Mouse (Mus musculus): ENCODE measurements around the gene Esyt2. TPM values are rescaled to one million over a fixed set of nuclear protein-coding genes. Genes with fewer than 3 reads are reported as not detected.
A peak's percentile ranks its signal among the peaks of the same experiment; 100 is the strongest.
"Not testable (repeated sequence)": the region's sequence is repeated elsewhere in the genome, so short reads cannot be mapped to it uniquely, and the experiment has no call there.

The Esyt2 gene
- polyA plus RNA-seq, 1 experiment: 28.8 TPM

DNA sequence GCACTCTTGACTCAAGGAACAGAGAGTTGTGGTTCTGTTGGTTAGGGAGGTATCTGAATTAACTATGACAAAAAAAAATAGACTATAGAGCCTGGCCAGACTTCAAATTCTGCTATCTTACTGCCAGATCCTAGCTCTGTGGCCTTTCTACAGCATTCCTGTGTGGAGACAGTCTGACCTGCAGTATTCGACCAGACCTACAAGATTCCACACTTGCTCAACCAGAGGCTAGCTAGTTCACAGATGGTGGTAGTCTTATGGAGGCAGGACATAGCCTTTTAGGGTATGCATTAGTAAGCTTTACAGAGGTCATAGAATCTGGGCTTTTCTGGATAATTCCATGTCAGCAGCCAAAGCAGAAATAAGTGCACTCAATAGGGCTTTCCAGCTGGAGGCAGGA lies 10.5 kb upstream of the Esyt2 start:
- H3K4me3 ChIP-seq (ENCODE audit: insufficient read depth, low read depth, low read length): no peak overlapping the region

DNA sequence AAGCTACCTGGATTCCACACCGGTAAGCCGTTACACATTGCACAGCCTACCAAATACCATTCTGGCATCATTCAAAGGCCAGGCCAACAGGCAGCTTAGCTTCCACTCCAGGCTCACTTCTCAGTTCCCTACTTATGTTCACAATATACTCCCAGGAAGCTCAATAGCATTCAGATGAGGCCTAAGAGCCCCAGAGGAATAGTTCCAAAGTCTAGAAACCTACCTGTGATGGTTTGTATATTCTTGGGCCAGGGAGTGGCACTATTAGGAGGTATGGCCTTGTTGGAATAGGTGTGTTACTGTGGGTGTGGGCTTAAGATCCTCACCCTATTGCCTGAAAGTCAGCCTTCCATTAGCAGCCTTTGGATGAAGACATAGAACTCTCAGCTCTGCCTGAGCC lies 9.9 kb upstream of the Esyt2 start:
- no peaks in the 10 kb centered on the region; the same call in 1 of the 2 replicates for H3K4me1 ChIP-seq (ENCODE audit: control insufficient read depth, insufficient read depth, insufficient read length, low read length)
- H3K27ac ChIP-seq (replicated peaks; ENCODE audit: low read depth, low read length): no peak overlapping the region

More for the DNA sequence above, 10.5 kb upstream of the Esyt2 start:
- Histone ChIP-seq H3K4me1 (ENCODE audit: control insufficient read depth, insufficient read depth, insufficient read length, low read length) (no peaks in the 10 kb centered on the region; the same call in 1 of the 2 replicates), H3K27ac (replicated peaks; ENCODE audit: low read depth, low read length) (no peak overlapping the region)

DNA sequence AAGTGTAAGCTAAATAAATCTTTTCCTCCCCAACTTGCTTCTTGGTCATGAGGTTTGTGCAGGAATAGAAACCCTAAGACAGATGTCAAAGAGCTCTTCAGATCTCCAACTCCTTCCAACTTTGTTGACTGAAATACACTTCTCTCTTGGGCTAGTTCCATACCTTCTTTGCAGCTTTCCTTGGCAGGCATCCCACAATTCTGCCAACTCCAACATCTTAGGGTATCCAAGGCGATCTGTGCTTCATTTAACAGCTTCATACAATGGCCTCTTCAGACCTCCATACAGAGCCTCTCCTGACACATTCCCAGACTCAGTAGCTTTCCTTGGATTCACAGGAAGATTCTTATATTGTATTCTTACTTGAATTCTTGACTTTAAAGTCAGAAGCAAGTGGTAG lies 7.3 kb upstream of the Esyt2 start:
- no peak overlapping the region for H3K4me3 ChIP-seq (ENCODE audit: insufficient read depth, low read depth, low read length)
- H3K27ac ChIP-seq (replicated peaks; ENCODE audit: low read depth, low read length): no peak overlapping the region
- peaks cover 1% of the 10 kb centered on the region; the same call in 1 of the 2 replicates for H3K4me1 ChIP-seq (ENCODE audit: control insufficient read depth, insufficient read depth, insufficient read length, low read length)

More for the DNA sequence above, 9.9 kb upstream of the Esyt2 start:
- H3K4me3 ChIP-seq (ENCODE audit: insufficient read depth, low read depth, low read length): no peak overlapping the region

DNA sequence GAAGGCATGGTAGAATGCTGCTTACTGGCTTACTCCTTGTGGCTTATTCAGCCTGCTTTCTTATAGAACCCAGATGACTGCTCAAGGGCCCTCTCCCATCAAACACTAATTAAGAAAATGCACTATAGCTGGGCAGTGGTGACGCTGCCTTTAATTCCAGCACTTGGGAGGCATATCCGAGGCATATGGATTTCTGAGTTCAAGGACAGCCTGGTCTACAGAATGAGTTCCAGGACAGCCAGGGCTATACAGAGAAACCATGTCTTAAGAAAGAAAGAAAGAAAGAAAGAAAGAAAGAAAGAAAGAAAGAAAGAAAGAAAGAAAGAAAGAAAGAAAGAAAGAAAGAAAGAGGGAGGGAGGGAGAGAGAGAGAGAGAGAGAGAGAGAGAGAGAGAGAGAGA lies 5.9 kb upstream of the Esyt2 start, which contains the start of gene Gm11027:
Gene Gm11027, plus strand, starts transcription at position 301 of the 400 bp plus-strand sequence.
- not testable (repeated sequence) for H3K4me1 ChIP-seq (ENCODE audit: control insufficient read depth, insufficient read depth, insufficient read length, low read length); H3K4me3 ChIP-seq (ENCODE audit: insufficient read depth, low read depth, low read length); H3K27ac ChIP-seq (replicated peaks; ENCODE audit: low read depth, low read length)

DNA sequence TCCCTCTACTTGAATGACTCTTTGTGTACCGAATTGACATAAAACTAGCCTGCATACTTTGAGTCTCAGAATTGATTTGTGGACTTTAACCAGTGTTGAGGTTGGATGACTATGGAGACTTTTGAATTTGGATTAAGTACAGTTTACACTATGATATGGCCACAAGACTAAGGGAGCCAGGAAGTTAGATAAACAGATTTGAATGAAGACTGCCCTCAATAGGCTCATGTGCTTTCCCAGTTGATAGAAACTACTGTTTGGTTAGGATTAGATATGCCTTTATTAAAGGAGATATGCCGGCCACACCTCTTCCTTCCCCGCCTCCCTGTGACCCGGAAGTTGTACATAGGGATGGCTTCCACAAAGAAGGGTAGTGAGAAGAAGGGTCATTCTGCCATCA lies 5.4 kb upstream of the Esyt2 start:
- H3K4me1 ChIP-seq (ENCODE audit: control insufficient read depth, insufficient read depth, insufficient read length, low read length): peaks cover 5% of the 10 kb centered on the region; the same call in 1 of the 2 replicates

DNA sequence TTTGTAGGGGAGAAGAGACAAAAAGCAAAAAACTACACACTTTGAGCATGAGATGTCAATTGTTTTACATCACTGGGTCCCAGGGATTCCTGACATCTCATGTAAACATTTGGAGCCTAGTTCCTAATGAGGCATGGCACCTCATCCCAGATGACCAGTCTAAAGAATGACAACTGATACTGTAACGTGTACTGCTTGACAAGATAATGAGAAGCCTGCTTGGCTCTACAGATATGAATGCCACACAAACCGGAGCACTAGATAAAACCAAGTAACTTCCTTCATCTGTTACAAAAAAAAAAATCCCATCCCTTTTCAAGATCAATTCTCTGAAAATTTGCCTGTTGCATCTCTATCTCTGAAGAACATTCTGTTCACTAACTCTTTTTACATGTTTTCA lies 4.0 kb upstream of the Esyt2 start:
- Histone ChIP-seq H3K4me3 (ENCODE audit: insufficient read depth, low read depth, low read length) (no peak overlapping the region), H3K4me1 (ENCODE audit: control insufficient read depth, insufficient read depth, insufficient read length, low read length) (peaks cover 5% of the 10 kb centered on the region; the same call in 1 of the 2 replicates), H3K27ac (replicated peaks; ENCODE audit: low read depth, low read length) (no peak overlapping the region)

More for the DNA sequence above, 5.4 kb upstream of the Esyt2 start:
- no peak overlapping the region for H3K27ac ChIP-seq (replicated peaks; ENCODE audit: low read depth, low read length)
- H3K4me3 ChIP-seq (ENCODE audit: insufficient read depth, low read depth, low read length): no peak overlapping the region

DNA sequence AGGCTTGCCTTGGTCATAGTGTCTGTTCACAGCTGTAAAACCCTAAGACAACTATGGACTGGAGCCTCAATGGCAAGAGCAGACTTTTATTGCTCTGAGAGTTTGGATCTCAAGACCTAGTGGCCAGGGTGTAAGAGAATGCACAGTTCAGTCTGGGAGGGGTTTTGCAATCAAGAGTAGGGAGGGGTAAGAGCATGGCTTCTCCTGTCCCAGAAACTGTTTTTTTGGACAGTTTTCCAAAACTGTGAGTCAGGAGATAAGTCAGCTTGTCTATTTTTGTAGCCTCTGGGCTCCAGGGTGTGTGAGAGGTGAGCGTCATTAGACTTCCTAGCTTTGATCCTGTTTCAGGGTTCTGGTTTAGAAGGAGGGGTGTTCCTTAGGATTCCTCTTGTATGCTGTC lies 2.5 kb upstream of the Esyt2 start:
- Histone ChIP-seq H3K27ac (replicated peaks; ENCODE audit: low read depth, low read length) (peak overlapping the region; percentile 66), H3K4me1 (ENCODE audit: control insufficient read depth, insufficient read depth, insufficient read length, low read length) (peaks cover 5% of the 10 kb centered on the region; the same call in 1 of the 2 replicates), H3K4me3 (ENCODE audit: insufficient read depth, low read depth, low read length) (no peak overlapping the region)

DNA sequence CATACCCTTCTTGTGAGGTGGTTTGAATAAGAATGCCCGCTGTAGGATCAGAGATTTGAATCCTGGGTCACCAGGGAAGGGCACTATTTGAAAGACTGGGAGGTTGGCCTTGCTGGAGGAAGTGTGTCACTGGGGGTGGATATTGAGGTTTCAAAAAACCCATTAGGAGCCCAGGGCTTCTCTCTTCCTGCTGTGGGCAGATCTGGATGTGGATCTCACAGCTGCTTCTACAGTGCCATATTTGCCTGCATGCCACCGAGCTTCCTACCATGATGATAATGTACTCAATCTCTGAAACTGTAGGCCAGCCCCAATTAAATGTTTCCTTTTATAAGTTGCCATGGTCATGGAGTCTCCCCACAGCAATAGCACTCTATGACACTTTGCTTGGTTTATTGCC lies 1.8 kb upstream of the Esyt2 start:
- peaks cover 5% of the 10 kb centered on the region; the same call in 1 of the 2 replicates for H3K4me1 ChIP-seq (ENCODE audit: control insufficient read depth, insufficient read depth, insufficient read length, low read length)
- H3K4me3 ChIP-seq (ENCODE audit: insufficient read depth, low read depth, low read length): no peak overlapping the region
- 0 out of 2 replicates have a peak overlapping the region, but pooled peaks have one; percentile 12 for H3K27ac ChIP-seq (replicated peaks; ENCODE audit: low read depth, low read length)

DNA sequence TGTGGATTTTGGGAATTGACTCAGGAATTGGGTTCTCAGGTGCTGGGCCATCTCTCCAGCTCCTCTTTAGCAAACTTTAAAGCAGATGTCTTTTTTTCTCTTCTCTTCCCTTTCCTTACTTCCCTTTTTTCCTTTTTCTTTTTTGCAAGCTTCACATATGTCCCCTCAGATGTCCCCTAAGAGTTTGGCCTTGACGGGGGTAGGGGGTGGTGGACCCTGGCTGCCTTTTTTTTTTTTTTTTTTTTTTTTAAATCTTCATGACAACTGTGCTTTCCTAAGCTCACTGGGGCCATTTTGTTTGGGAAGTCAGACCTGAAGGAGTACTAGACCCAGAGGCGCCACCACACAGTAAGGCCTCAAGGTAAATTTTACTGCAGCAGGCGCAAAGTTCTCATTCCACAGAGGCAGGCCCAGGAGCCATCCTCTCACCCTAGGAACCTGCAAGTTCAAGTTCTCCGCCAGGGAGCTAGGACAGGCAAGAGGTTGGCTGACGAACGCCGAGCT lies 795 bp upstream of the Esyt2 start:
- Histone ChIP-seq H3K4me1 (ENCODE audit: control insufficient read depth, insufficient read depth, insufficient read length, low read length) (peaks cover 5% of the 10 kb centered on the region; the same call in 1 of the 2 replicates), H3K4me3 (ENCODE audit: insufficient read depth, low read depth, low read length) (peak overlapping the region; percentile 83), H3K27ac (replicated peaks; ENCODE audit: low read depth, low read length) (peak overlapping the region; percentile 95)

DNA sequence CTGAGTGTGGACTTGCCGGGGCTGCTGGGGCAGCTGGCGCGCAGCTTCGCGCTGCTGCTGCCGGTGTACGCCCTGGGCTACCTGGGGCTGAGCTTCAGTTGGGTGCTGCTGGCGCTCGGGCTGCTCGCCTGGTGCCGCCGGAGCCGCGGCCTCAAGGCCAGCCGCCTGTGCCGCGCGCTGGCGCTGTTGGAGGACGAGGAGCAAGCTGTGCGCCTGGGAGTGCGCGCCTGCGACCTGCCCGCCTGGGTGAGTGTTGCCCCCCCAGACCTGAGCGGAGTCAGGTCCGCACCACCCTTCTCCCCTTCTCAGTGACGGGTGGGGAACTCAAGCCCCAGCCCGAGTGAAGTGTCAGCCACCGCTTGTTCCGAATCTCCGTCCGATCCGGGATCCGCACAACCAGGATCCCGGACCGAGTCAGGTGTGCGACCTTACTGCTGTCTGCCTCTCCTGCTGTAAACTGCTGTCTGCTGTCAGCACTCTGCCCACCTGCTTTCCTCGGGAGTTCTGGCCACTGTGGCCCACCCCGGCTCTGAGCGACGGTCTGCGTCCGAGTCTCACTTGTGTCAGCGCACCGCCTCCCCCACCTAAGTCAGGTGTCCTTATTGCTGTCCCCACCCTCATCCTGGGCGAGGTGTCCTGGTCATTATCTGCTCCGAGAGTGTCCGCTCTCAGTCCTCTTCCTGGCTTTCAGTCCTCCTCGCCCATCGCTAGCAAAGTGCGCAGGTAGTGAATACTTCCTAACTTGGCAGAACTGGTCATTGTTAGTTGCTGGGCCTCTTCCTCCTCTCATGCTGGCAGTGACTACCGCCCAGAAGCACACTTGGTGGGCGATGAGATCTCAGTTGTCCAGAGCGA lies 658 bp downstream of the Esyt2 start:
- Histone ChIP-seq H3K4me3 (ENCODE audit: insufficient read depth, low read depth, low read length) (peak overlapping the region; percentile 83), H3K27ac (replicated peaks; ENCODE audit: low read depth, low read length) (peak overlapping the region; percentile 39), H3K4me1 (ENCODE audit: control insufficient read depth, insufficient read depth, insufficient read length, low read length) (peaks cover 5% of the 10 kb centered on the region; the same call in 1 of the 2 replicates)

DNA sequence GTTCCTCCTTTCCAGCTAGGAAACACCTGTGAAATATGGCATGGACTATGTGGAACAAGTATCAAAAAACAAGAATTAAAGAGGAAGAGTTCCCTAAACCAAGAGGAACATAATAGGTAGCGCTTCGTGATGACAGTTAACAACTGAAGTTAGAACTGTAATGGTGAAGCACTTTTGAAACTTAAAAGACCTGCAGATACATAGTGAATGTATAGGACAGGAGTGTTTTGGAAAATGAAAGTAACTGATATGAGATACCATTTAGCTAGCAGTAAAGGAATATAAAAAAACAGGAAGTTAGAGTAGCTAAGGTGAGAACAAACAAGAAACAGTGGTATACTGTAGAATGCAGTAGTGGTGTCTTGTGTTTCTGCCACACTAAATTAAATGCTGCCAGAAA lies 1.9 kb downstream of the Esyt2 start:
- Histone ChIP-seq H3K4me1 (ENCODE audit: control insufficient read depth, insufficient read depth, insufficient read length, low read length) (peaks cover 5% of the 10 kb centered on the region; the same call in 1 of the 2 replicates), H3K4me3 (ENCODE audit: insufficient read depth, low read depth, low read length) (no peak overlapping the region), H3K27ac (replicated peaks; ENCODE audit: low read depth, low read length) (no peak overlapping the region)

DNA sequence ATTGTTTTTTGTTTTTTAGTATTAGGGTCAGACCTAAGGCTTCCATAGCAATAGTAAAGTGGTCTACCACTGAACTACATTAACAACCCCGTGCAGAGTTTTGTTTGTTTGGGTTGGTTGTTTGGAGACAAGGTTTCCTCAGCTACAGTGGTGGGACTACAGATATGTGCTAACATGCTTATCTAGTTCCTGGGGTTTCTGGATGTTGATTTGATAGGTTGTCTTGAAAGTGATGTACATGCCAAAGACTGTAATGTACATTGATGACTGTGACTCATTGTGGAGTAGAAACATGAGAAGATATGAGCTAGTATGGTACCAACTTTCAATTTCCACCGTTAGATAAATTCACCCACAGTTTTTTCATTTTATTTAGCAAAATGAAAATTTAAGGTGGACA lies 2.5 kb downstream of the Esyt2 start:
- H3K4me3 ChIP-seq (ENCODE audit: insufficient read depth, low read depth, low read length): no peak overlapping the region
- peaks cover 5% of the 10 kb centered on the region; the same call in 1 of the 2 replicates for H3K4me1 ChIP-seq (ENCODE audit: control insufficient read depth, insufficient read depth, insufficient read length, low read length)
- no peak overlapping the region for H3K27ac ChIP-seq (replicated peaks; ENCODE audit: low read depth, low read length)

DNA sequence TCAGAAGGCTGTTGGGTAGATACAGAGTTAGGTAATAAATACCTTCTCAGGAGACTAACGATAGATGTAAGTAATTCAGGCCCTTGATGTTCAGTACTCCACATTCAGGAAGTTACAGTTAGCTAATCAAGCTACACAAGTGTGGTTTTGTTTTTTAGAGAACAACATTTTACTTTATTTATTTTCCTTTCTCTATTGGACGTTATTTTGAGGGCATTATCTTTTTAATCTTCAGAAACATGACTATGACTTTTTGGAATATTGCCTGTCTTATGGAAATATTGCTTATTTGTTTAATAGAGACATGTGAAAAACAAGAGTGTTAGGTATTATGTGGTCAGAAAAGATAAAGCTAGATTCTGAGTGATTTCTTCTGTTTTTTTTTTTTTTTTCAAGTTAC lies 12.2 kb downstream of the Esyt2 start:
- H3K4me3 ChIP-seq (ENCODE audit: insufficient read depth, low read depth, low read length): no peak overlapping the region
- no peak overlapping the region for H3K27ac ChIP-seq (replicated peaks; ENCODE audit: low read depth, low read length)
- H3K4me1 ChIP-seq (ENCODE audit: control insufficient read depth, insufficient read depth, insufficient read length, low read length): peaks cover 6% of the 10 kb centered on the region

DNA sequence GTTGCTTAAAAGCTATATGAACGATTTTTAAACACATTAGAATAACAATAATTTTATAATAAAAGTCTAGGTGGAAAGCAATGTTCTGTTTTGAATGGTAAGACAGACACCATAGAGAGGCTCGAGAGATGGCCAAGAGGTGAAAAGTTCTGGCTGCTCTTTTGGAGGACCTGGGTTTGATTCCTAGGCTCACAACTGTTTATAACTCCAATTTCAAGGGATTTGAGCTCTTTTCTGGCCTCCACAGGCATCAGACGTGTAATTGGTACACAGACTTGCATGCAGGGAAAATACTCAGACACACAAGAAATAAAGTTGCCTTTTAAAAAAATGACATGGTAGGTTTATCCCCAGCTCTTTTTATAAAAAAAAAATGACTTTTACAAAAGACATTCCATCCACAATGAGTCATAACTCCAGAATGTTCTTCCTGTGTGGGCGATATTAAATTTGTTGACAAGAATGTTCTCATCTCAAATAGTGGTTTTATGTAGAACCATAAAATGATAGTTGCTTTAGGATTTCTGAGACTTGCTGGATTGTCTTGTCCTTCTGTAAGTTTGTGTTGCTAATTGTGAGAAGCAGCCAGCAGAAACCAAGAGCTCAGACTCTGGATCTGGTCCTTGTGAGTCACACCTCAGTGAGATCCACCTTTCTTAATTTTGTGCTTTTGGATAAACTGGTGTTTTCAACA lies 12.8 kb downstream of the Esyt2 start:
- Histone ChIP-seq H3K27ac (replicated peaks; ENCODE audit: low read depth, low read length) (peak overlapping the region; percentile 95), H3K4me3 (ENCODE audit: insufficient read depth, low read depth, low read length) (no peak overlapping the region), H3K4me1 (ENCODE audit: control insufficient read depth, insufficient read depth, insufficient read length, low read length) (peaks cover 6% of the 10 kb centered on the region)

DNA sequence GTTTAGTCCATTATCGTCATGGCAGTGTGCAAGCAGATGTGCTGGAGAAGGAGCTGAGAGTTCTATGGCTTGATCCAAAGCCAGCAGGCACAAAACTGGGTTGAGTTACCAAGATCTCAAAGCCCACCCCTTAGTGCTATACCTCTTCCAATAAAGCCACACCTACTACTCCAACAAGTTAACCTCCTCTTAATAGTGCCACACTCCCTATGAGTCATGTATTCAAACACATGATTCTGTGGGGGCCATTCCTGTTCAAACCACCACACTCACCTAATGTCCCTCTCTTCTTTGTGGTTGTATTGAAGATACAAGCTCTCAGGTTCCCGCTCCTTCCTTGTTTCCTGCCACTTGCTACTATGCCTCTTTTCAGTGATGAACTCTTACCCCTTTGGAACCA lies 18.9 kb downstream of the Esyt2 start:
- peaks cover 2% of the 10 kb centered on the region; the same call in 1 of the 2 replicates for H3K4me1 ChIP-seq (ENCODE audit: control insufficient read depth, insufficient read depth, insufficient read length, low read length)
- no peak overlapping the region for H3K27ac ChIP-seq (replicated peaks; ENCODE audit: low read depth, low read length)
- H3K4me3 ChIP-seq (ENCODE audit: insufficient read depth, low read depth, low read length): no peak overlapping the region

All from brown adipose tissue, adult 24 weeks (tissue).